Mouse (Mus musculus) bone marrow macrophage, adult 2 months (primary cell): ENCODE data around the gene Zfp609. TPM values are rescaled to one million over a fixed set of nuclear protein-coding genes. Genes with fewer than 3 reads are reported as not detected.

Experiments used
- H3K27ac ChIP-seq: 2 replicates; pipeline ENCODE4 v1.5.1; 2012; ENCODE audit warnings: low read depth, low read length; ENCODE audit not compliant: insufficient read depth
- H3K4me1 ChIP-seq: 2 replicates; pipeline ENCODE4 v1.6.1; 2012; ENCODE audit warnings: low read length; ENCODE audit not compliant: control insufficient read depth, insufficient read depth
- H3K4me3 ChIP-seq: 2 replicates; pipeline ENCODE4 v1.5.1; 2012; ENCODE audit warnings: mild to moderate bottlenecking, low read length, moderate library complexity; ENCODE audit not compliant: insufficient read depth
- CTCF ChIP-seq: IDR thresholded peaks from 2 replicates; pipeline ENCODE4 v1.5.1; 2012; ENCODE audit warnings: low read depth, mild to moderate bottlenecking, low read length, moderate library complexity
- POLR2A ChIP-seq: IDR thresholded peaks from 2 replicates; pipeline ENCODE4 v1.6.1; 2012; ENCODE audit warnings: mild to moderate bottlenecking, low read depth, low read length, borderline replicate concordance
- polyA plus RNA-seq: library from polyadenylated mRNA; stranded (reverse); fragments of >200 nt; gene quantifications from 2 replicates; pipeline ENCODE4 v1.2.4, GENCODE M21; 2012; ENCODE audit not compliant: missing spikeins, insufficient read depth, insufficient read length

Gene Zfp609
- polyA plus RNA-seq, 1 experiment, result 10.9 TPM

DNA sequence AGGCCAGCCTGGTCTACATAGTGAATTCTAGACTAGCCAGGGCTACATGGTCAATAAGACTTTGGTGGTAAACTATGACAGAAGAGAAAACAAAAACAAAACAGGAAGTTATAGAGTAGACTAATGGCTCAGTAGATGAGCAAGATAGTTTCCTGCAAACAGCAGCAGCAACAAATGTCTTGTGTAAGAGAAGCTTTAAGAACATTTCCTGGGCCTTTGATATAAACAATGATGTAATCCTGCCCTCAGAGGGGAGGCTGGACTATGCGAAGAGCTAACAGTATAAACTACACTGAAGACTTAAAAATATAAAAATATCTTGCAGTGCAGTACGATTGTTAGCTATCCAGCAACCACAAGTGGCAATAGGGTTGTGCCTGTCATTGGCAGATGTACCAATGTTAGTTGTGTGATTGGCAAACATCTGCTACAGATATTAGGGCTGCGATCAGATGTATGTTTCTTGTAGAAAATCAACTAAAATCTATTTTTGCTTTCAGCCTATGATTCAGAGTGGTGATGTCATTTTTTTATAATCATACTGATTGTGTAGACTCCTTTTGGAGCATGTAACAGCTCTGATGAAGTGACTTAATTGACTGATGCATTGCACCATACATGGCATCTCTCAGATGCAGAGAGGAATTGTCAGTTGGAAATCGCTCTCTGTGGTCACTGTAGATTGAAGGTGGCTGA, 146.3 kb downstream of the Zfp609 start:
- peak overlapping the region; percentile 18; the same call in 1 of the 2 replicates for H3K27ac ChIP-seq
- TF ChIP-seq CTCF, result no peak
- TF ChIP-seq POLR2A, result no peak
- H3K4me3 ChIP-seq, result no peak overlapping the region
- H3K4me1 ChIP-seq, result peaks cover 56% of the 10 kb centered on the region

DNA sequence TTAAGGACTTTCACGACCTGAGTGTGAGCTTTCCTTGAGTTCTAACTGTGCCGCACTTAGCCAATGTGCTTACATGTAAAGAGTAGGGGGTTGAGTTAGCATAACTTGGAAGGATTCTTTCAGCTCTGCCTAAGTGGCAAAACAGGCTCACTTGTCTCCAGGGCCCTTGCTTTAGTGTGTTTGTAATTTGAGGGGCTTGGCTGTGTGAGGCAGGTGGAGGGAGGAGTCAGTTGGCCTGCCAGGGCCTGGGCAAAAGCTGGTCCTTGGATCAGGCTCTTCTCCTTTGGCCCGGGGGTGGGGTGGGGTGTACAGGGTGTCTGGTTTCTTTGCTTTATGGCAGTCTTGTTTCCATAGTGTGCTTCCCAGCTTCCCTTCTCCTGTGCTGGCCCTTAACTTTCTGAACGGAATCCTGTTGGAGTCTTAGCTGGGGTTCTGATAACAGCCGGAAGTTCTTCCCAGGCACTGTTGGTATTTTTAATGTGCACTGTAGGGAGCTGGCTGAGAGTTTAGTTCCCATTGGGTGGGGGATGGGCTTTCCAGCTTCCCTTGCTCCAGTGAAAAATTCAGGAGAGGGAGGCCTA, 148.1 kb downstream of the Zfp609 start:
- no peak overlapping the region for H3K4me3 ChIP-seq
- H3K4me1 ChIP-seq, result peaks cover 54% of the 10 kb centered on the region
- TF ChIP-seq POLR2A (no peak), CTCF (no peak)
- no peak overlapping the region for H3K27ac ChIP-seq

DNA sequence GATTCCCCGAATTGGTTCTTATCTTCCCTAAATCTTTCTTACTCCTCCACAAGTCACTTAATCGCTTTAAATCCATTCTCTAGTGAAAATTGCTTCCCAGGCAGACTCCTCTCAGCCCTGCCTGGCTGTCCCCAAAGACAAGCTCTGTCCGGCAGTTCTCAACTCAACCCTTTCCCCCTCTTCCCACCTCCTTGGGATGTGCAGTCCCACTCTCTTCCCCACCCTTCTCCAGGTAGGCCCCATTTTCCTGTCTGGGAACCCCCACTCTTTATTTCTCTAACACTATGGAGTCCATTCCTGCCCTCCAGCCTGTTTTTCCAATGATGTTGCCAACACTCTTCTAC, 150.3 kb downstream of the Zfp609 start:
- Histone ChIP-seq H3K4me3 (peak overlapping the region; percentile 64), H3K4me1 (peaks cover 50% of the 10 kb centered on the region), H3K27ac (no peak overlapping the region)
- TF ChIP-seq POLR2A, result no peak
- no peak for TF ChIP-seq CTCF

DNA sequence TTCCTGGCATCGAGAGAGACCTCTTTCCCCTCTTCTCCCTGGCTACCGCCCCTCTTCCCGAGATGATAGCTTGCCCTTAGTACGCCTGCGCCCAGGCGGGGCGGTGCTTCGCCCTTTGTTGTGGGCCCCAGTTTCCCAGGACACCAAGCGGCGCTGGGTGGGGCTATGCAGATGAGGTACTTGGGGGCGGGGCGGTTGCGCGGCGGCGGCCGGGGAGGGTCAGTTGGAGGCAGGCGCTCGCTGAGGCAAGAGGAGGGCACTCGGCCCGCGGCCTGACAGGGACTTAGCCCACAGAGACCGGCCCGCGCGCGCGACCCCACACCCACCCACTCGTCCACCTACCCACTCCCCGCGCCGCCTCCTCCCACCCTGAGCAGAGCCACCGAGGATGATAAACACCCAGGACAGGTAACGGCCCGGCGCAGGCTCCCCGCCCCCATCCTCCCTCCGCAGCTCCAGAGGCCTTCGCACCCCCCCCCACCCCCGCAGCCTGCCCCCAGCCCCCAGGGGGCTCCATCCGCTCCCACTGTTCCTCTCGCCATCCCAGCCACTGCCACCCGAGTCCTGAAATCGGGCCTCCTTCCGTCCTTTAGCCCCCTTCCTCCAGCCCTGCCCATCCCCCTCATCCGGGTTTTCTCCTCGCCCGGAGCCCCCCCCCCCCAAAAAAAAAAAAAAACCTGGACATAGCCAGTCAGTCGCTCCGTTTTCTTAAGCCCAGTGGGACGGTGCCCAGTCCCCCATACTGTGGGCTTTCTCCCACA, 150.8 kb downstream of the Zfp609 start:
- no peak overlapping the region for H3K27ac ChIP-seq
- peak overlapping the region; percentile 64 for H3K4me3 ChIP-seq
- TF ChIP-seq POLR2A, result no peak
- no peak for TF ChIP-seq CTCF
- H3K4me1 ChIP-seq, result peaks cover 45% of the 10 kb centered on the region

DNA sequence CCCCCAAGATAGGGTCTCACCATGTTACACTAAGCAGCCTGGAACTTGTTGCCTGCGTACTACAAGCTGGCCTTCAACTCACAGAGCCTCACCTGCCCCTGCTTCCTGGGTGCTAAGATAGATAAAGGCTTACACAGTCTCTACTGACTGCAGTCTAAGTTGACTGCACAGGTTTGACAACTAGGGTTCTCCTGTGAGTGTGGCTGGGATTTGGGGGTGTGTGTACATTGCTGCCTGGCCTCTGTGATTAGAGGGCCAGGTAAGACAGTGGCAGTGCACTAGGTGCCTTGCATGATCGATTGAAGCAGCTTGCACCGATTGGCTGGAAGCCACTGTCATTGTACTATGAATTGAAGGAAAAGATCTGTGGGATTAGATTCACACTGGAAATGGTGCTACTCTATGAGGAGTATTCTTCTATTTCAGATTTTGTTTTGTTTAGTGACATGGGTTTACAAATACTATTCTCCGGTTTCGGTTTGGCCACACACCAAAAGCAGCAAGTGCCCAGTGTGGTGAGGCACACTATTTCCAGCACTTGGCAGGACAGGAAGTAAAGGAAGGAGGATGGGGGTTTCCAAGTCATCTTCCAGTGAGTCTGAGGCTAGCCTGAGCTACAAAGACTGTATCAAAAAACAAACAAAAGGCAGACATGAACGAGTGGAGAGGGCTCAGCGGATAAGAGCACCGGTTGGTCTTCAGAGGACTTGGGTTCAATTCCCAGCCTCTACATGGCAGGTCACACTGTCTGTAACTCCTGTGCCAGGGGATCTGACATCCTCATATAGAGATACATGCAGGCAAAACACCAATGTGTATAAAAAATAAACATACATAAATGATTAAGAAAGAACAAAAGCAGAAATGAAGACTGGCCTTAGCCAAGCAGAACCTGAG, 151.7 kb downstream of the Zfp609 start:
- TF ChIP-seq CTCF (no peak), POLR2A (no peak)
- Histone ChIP-seq H3K4me3 (peak overlapping the region; percentile 52), H3K27ac (0 out of 2 replicates have a peak overlapping the region, but pooled peaks have one; percentile 9), H3K4me1 (peaks cover 39% of the 10 kb centered on the region)

DNA sequence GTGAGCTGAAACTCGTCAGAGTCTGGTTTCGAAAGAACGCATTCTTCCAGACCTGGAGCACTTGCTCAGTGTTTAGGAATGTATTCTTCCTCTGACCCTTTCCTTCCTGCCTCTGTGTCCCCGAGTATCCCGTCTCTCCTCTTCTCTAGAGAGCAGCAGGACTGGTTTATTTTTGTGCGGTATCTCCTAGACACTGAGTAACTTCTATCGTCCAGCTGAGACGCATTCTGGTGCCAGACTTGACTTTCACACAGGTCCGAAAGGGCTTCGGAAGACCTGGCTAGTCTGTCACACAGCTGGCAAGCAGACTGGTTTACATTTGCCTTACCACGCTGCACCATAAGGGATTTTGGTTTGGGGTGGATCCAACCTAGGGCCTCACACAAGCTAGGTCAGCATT, 154.4 kb downstream of the Zfp609 start:
- TF ChIP-seq POLR2A, result no peak
- no peak for TF ChIP-seq CTCF
- Histone ChIP-seq H3K27ac (no peak overlapping the region), H3K4me1 (peaks cover 19% of the 10 kb centered on the region), H3K4me3 (no peak overlapping the region)

DNA sequence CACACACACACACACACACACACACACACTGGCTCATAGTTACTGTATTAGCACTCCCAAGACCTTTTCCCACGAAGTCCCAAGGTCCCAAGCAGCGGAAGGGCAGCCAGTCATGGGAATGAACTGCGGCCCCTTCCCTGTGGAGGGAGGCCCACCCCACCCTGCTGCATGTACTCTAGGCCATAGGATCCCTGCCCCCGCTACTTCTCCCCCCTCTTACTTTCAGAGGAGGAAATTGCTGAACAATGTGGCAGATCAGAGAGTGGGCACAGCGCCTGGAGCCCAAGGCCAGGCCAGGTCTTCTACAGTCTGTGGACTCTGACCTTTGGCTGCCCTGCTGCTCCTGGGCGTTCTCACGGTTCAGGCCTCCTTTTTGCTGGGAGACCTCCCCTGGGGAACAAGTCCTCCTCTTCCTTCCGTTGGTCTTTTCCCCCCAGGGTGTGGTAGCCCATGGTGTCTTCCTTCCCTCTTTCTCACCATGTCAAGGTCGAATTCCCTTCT, 155.9 kb downstream of the Zfp609 start:
- TF ChIP-seq POLR2A, result no peak
- TF ChIP-seq CTCF, result no peak
- H3K27ac ChIP-seq, result no peak overlapping the region
- H3K4me3 ChIP-seq, result no peak overlapping the region
- H3K4me1 ChIP-seq, result peaks cover 10% of the 10 kb centered on the region

DNA sequence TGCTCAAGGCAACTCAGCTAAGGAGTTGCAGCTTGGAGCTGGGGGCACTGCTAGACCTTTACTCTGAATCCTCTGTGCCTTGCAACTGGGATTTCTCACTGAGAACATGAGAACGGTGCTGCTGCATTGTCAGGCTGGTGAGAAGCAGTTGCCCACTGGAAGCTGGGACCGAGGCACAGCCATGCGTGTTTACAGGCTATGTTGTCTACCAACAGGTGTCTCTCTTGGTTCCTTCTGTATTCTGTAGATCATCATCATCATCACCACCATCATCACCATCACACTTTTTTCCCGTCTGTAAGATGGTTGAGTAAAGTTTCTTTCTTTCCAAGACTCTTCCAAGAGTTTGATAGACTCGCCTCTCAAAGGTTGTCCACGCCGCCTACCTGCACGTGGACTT, 159.7 kb downstream of the Zfp609 start, which contains the start of gene Oaz2:
Gene Oaz2, plus strand, starts transcription at position 301 of the 400 bp plus-strand sequence.
- Histone ChIP-seq H3K4me1 (no peaks in the 10 kb centered on the region), H3K4me3 (no peak within 1 kb of the TSS), H3K27ac (no peak within 1 kb of the TSS)
- TF ChIP-seq CTCF (no peak), POLR2A (no peak)

DNA sequence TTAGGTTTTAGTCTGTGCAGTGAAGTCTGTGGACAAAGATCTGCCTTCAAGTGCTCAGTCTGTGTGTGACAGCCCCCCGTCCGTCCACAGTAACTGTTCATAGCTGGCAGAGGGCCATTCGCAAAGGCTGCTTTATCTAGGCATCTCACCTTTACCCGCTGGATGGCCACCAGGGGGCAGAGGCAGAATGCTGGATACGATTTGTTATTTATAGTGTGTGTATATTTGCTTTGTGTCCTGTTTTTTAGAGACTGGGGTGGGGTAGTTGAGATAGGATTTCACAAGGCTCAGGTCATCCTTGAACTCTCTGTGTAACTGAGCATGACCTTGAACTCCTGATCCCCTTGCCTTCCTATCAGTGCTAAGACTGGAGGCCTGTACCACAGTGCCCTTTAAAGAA, 161.3 kb downstream of the Zfp609 start:
- Histone ChIP-seq H3K27ac (no peak overlapping the region), H3K4me1 (no peaks in the 10 kb centered on the region), H3K4me3 (no peak overlapping the region)
- TF ChIP-seq CTCF (peak; percentile 54), POLR2A (no peak)
